Mouse (Mus musculus): ENCODE data around the gene Lars2. TPM values are rescaled to one million over a fixed set of nuclear protein-coding genes. Genes with fewer than 3 reads are reported as not detected.

Lars2 gene
- total RNA-seq, 2 experiments from 2014 or later = 25.3 to 32.4 TPM

DNA sequence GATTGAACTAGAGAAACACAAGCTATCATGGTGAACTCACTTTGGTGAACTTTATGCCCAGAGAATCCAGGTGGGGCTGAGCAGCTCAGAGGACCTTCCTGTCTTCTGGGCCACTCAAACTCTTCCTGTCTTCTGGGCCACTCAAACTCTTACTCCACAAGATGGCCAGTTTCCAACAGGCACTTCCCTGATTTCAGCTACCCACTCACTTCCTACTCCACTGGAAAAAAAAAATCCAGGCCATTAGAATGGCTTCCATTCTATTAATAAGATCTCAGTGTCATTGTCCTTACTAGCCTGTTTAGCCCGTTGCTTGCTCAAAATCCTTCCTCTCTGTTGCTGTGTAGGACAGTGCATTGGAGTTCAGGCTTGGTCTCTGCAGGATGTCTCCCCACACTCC, 108.8 kb downstream of the Lars2 start:
- no peak for DNase-seq (ENCODE audit: low spot score)

DNA sequence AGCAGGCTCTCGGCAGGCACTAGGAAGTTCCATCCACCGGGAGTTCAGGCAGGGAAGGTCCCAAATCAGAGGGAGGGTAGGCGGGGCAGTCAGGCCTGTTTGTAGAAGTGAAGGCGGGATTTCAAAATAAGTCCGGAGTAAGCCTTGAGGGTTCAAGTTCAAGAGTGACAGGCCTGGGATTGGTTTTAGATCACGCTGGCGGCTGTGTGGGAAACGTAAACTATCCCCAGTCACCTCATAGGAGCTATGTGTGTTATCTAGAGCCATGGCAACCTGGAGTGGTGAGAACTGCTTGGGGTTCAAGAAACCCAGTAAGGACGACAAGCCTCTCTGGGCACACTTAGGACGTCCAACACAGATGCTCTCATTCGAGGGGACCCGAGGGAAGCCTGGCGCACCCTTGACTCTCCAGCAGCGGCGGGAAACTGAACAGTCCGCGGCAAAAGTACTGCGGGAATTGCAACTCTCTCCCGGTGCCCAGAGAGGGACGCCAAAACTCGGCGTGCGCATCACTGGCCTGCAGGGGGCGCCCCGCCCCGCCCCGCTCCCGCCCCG, 111.4 kb downstream of the Lars2 start:
- DNase-seq (ENCODE audit: low spot score) = peak; percentile 61

DNA sequence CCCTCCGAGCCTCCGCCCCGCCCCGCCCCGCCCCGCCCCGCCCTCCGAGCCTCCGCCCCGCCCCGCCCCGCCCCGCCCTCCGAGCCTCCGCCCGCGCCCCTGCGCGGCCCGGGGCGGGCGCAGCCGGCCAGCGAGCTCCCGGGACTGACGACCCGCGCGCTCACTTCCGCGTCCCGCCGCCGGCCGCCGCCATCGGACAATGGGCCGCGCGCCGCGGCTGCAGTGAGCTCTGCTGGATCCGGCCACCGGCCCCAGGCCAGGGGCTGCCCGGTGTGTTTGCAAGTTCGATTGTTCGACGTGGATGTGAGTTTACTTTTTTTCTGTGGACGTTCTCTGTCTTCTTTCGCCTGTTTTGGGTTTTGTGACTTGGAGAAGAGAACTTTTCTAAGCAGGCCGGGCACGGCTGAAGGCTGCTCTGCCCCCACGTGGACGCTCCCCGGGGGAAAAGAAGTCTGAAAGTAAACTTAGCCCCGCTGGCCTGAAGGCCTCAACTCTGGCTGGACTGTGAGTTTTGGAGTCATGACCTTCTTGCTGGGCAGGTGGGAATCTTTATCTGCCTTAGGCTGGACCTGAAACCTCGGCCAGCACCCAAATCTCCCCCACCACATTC, 112.0 kb downstream of the Lars2 start, which contains the start of gene Limd1:
Gene Limd1, plus strand, starts transcription at position 121 of the 610 bp plus-strand sequence.
- peak; percentile 73 for DNase-seq (ENCODE audit: low spot score)

DNA sequence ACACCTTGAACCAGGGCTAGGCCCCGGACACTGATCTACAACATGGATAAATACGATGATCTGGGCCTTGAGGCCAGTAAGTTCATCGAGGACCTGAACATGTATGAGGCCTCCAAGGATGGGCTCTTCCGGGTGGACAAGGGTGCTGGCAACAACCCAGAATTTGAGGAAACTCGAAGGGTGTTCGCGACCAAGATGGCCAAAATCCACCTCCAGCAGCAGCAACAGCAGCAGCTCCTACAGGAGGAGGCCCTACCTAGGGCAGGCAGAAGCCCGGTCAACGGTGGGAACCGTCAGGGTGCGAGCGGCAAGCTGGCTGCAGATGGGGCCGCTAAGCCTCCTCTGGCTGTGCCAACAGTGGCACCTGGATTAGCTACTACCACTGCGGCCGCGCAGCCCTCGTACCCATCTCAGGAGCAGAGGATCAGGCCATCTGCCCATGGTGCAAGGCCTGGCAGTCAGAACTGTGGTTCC, 112.5 kb downstream of the Lars2 start:
- DNase-seq (ENCODE audit: low spot score) = no peak

GRCm38 (mm10) chr9:123479876-123480252, 113.1 kb downstream of the Lars2 start:
- no peak for DNase-seq (ENCODE audit: low spot score)

GRCm38 (mm10) chr9:123480253-123480921, 113.7 kb downstream of the Lars2 start:
- no peak for DNase-seq (ENCODE audit: low spot score)

GRCm38 (mm10) chr9:123481136-123481535, 114.4 kb downstream of the Lars2 start:
- DNase-seq (ENCODE audit: low spot score) = no peak

DNA sequence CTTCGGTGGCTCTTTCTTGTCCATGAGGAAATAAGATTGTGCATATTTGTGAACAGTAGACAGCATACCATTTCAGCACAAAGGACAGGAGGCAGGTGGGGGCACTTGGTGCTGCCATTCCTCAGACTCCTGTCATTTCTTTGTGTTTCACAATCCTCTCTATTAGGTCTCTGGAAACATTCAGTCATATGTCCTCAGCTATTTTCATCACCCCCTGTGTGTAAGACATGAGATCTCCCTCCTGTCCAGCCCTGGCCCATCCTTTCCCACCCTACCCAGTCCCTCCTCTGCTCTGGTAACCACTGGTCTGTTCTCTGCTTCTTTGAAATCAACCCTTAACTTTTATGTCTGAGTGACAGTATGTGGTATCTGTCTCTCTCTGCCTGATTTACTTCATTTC, 116.9 kb downstream of the Lars2 start:
- DNase-seq (ENCODE audit: low spot score) = no peak

GRCm38 (mm10) chr9:123484830-123485229, 118.1 kb downstream of the Lars2 start:
- no peak for DNase-seq (ENCODE audit: low spot score)

GRCm38 (mm10) chr9:123485561-123485960, 118.8 kb downstream of the Lars2 start:
- no peak for DNase-seq (ENCODE audit: low spot score)

DNA sequence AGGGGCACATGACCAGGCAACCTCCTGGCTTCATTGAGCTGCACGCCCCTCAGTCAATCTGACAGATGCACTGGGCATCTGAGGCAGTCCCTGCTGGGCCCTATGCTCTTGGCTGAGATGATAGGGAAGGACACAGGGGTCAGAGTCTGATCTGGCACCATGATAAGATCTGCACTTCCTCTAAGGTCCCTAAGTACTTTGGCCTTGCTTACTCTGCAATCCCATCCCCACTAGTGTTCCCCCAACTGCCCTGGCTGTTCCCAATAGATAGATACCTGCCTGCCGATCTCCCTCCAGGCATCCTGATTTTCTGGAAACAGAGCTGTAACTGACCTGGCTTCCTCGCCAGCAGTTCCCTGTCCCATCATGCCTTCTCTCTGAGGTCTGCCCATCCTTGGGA, 119.9 kb downstream of the Lars2 start:
- no peak for DNase-seq (ENCODE audit: low spot score)

DNA sequence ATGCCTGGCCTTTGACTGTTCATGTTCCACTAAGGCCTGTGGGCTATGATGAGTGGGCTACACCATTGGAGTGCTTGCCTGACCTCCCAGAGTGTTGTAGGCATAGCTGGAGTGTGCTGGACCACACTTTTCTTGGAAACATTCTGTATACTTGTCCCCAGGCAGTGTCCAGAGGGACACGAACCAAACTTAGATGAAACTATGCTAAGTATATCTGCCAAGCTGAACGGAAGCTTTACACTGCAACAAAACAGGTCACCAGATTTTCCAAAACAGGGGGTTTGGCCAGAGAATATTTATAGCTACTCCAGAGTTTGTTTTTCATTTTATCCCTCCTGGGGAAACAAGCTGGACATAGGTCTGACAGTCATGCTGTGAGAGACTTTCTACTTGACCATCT, 122.3 kb downstream of the Lars2 start:
- no peak for DNase-seq (ENCODE audit: low spot score)

DNA sequence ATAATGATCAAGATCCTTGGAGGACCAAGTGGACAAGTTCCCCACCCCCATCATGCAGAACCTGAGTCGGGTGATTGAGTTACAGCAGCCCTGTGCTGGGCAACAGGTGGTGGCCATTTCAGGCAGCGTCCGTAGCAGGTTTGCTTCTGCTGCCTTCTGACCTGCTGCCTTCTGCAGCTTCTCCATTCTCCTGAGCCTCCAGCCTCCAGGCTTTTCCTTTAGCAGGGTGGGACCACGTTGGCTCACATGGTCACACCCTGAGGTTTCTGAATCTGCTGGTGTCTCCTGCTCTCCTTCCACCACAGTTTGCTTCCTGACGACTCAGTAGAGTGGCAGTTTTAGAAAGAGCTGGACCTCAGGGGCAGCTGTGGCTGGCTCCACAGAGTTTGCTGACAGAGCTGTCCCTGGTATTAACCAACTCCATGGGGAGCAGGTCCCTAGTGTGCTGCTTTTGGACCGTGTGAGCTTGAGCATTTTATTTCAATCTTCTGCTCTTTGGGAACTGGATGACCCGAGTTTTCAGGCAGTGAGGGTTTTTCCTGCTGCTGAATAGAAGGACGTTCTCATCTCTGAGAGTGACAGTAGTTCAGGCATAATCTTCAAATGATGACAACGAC, 123.1 kb downstream of the Lars2 start:
- peak; percentile 78 for DNase-seq (ENCODE audit: low spot score)

- DNase-seq (ENCODE audit: low spot score) = peak; percentile 72
These were observed 124.2 kb downstream of the Lars2 start for GRCm38 (mm10) chr9:123490930-123491329.

- DNase-seq (ENCODE audit: low spot score) = no peak
These were observed 125.3 kb downstream of the Lars2 start for GRCm38 (mm10) chr9:123491917-123492585.

DNA sequence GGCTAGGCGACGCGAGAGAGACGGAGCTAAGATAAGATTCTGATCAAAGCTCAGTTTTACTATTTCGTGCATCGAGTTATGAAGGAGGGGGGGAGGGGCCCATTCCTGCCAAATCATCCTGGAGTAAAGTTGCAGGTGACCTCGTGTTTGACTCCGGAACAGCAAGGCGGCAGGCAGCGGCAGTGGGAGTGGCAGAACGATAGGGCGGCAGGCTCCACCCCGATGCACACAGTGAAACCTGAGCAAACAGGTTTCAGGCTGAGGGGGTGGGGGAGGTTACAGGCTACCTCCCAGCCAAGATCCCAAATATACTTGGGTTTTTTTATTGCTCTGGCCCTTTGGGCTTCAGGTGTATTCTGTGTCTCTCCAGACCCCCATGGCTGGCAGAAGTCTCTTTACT, 129.9 kb downstream of the Lars2 start:
- no peak for DNase-seq (ENCODE audit: low spot score)

DNA sequence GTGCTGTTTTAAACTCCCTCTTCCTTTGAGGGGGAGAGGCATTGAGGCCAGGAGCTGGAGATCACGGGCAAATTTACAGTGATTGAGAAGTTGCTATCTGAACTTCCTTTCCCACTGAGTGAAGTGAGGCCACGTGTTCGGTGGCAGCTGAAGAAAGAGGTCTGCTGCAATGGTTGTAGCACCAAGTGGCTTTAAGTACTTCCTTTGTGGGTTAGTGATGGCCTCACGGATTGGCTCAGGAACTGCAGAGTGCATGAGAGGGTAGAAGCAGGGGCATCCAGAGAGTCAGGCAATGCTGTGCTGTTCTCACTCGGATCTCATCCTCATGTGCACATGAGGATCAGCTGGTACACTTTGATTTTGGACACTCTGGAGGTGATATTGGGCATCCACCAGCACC, 131.2 kb downstream of the Lars2 start:
- DNase-seq (ENCODE audit: low spot score) = no peak

- DNase-seq (ENCODE audit: low spot score) = no peak
These were observed 133.8 kb downstream of the Lars2 start for GRCm38 (mm10) chr9:123500480-123500879.

- no peak for DNase-seq (ENCODE audit: low spot score)
These were observed 136.6 kb downstream of the Lars2 start for GRCm38 (mm10) chr9:123503171-123503834.

DNA sequence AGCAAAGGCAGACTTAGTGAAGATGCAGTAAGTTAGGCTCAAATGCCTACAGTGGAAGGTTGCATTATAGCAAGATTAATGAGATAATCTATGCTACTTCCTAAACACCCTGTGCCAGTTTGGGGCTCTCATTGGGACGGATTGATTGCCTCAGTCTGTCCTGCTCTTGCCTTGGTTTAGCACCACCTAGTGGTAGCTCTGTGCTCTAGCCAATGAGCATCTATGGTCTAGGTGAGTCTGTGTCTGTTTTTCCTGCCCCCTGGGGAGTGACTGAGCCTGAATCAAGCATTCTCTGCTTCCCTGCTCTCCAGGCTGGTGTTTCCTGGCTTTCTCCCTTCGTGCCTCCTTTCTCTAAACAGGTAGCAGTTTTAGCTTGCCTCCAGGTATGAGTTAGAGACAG, 137.6 kb downstream of the Lars2 start:
- DNase-seq (ENCODE audit: low spot score) = peak; percentile 77

- DNase-seq (ENCODE audit: low spot score) = no peak
These were observed 138.9 kb downstream of the Lars2 start for GRCm38 (mm10) chr9:123505598-123505997.

Data from gastrocnemius, adult 18-20 months (tissue).